ENCODE assay signal across 9 mouse cellular contexts in the genomic region with DNA sequence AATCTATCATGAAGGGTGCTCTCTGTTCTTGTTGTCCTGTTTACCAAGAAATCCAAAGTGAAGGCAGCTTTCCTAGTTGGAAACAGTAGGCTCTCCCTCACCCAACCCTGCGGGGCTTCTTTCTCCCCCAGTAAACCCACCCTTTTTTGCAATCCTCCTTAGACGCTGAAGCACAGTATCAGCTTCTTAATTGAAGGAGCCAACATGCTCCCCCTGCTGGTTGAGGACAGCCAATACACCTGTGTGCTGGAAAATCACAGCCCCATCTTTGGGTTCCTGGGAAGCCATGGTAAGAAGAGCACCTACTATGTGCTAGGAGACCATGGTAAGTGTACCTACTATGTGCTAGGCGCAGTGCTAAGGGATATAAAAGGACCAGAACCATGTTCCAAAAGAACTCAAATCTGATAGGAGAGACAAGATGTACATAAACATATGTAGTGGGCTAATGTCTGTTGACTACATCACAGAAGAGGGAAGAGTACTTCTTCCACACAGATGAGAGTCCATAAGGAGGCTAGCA. TPM values are rescaled to one million over a fixed set of nuclear protein-coding genes. Genes with fewer than 3 reads are reported as not detected.
DNase-seq lines count a peak whose midpoint lies in the region; ATAC-seq and TF ChIP-seq lines count a peak whose summit lies in the region.
"Had no signal": no experiment of that assay in that cellular context is flagged by ENCODE, and none has a peak within 500 bp of the region (broad histone marks: within the 10 kb centered on the region; RNA-seq: fewer than 3 reads in every experiment).

No protein-coding gene starts in this region.

- H3K27me3 ChIP-seq in embryonic facial prominence, embryonic 14.5 days (replicated peaks; ENCODE audit: control insufficient read depth, insufficient read depth, low read length): no peaks in the 10 kb centered on the region
- no peaks in the 10 kb centered on the region for H3K27me3 ChIP-seq in liver, embryonic 14.5 days (ENCODE audit: control insufficient read depth, insufficient read depth, low read length)

- H3K4me3 ChIP-seq in embryonic facial prominence, embryonic 14.5 days (ENCODE audit: low read depth, low read length): no peak overlapping the region
- H3K4me3 ChIP-seq in liver, embryonic 14.5 days (ENCODE audit: insufficient read depth in 1 of 2, low read depth in 2 of 2, low read length in 2 of 2): no peak overlapping the region
- H3K4me3 ChIP-seq: heart, embryonic 13.5 days had no signal

- TF ChIP-seq EP300 in liver, embryonic 14.5 days (IDR thresholded peaks at IDR 0.05; ENCODE audit: low read depth): no peak

- no peak for ATAC-seq in CD4-positive, CD25-positive, alpha-beta regulatory T cell, adult 4 months
- ATAC-seq in embryonic facial prominence, embryonic 14.5 days (ENCODE audit: low read depth): no peak
- no peak for ATAC-seq in liver, embryonic 14.5 days (ENCODE audit: insufficient read depth)

- no peaks in the 10 kb centered on the region for H3K4me1 ChIP-seq in embryonic facial prominence, embryonic 14.5 days (ENCODE audit: control insufficient read depth, insufficient read depth, low read length)
- no peaks in the 10 kb centered on the region for H3K4me1 ChIP-seq in liver, embryonic 14.5 days (replicated peaks; ENCODE audit: control insufficient read depth in 2 of 2, insufficient read depth in 2 of 2, low read length in 1 of 2)
- H3K4me1 ChIP-seq: heart, embryonic 13.5 days had no signal

- no peak overlapping the region for H3K4me2 ChIP-seq in embryonic facial prominence, embryonic 14.5 days (ENCODE audit: low read depth, low read length)
- no peak overlapping the region for H3K4me2 ChIP-seq in liver, embryonic 14.5 days (ENCODE audit: low read depth)
- H3K4me2 ChIP-seq: heart, embryonic 13.5 days had no signal

- H3K27ac ChIP-seq in embryonic facial prominence, embryonic 14.5 days (replicated peaks; ENCODE audit: low read depth, low read length): no peak overlapping the region
- no peak overlapping the region for H3K27ac ChIP-seq in liver, embryonic 14.5 days
- H3K27ac ChIP-seq: heart, embryonic 13.5 days had no signal

- no peaks in the 10 kb centered on the region for H3K9me3 ChIP-seq in embryonic facial prominence, embryonic 14.5 days (ENCODE audit: control insufficient read depth, low read length)
- H3K9me3 ChIP-seq in liver, embryonic 14.5 days (ENCODE audit: control insufficient read depth, low read length): no peaks in the 10 kb centered on the region
- H3K9me3 ChIP-seq: heart, embryonic 13.5 days had no signal

- no peaks in the 10 kb centered on the region for H3K36me3 ChIP-seq in embryonic facial prominence, embryonic 14.5 days (ENCODE audit: control insufficient read depth, insufficient read depth, low read length)
- no peaks in the 10 kb centered on the region for H3K36me3 ChIP-seq in liver, embryonic 14.5 days (replicated peaks; ENCODE audit: control insufficient read depth, insufficient read depth, low read depth)
- H3K36me3 ChIP-seq: heart, embryonic 13.5 days had no signal

- 11% methylated on average over 3 of the region's 3 CpGs for WGBS in embryonic facial prominence, embryonic 14.5 days
- WGBS in liver, embryonic 14.5 days (ENCODE audit: insufficient replicate concordance): 1% methylated on average over 3 of the region's 3 CpGs

- TF ChIP-seq CTCF in liver, embryonic 14.5 days (IDR thresholded peaks at IDR 0.05; ENCODE audit: low read depth): peak; percentile 82

- H3K9ac ChIP-seq in embryonic facial prominence, embryonic 14.5 days (ENCODE audit: low read depth, low read length): no peak overlapping the region
- no peak overlapping the region for H3K9ac ChIP-seq in liver, embryonic 14.5 days (replicated peaks)
- H3K9ac ChIP-seq: heart, embryonic 13.5 days had no signal

- peak; percentile 51 for DNase-seq in CD4-positive, CD25-positive, alpha-beta regulatory T cell, adult 2 months (ENCODE audit: low read depth, low spot score)
- peak; percentile 35 for DNase-seq in left cerebral cortex, adult 11 months (ENCODE audit: low spot score)
- DNase-seq in left cerebral cortex, adult 8-10 months (ENCODE audit: low spot score in 2 of 2): no peak
- DNase-seq in adipocyte (ENCODE audit: low spot score): peak; percentile 52
- peak; percentile 50 for DNase-seq in embryonic facial prominence, embryonic 14.5 days (ENCODE audit: low spot score)
- DNase-seq in liver, embryonic 14.5 days (ENCODE audit: low read depth in 3 of 3, low spot score in 3 of 3): no peak
- no peak for DNase-seq in urinary bladder, postnatal 36 days (ENCODE audit: low spot score in 2 of 2)

RNA-seq across cellular contexts. Expression of a gene that starts 12.4 kb away (rescaled TPM):
- not detected for polyA plus RNA-seq in CD4-positive, CD25-positive, alpha-beta regulatory T cell, adult 4 months (2017; shearing (Covaris generic))
- total RNA-seq in left cerebral cortex, adult 8-10 months (2022): 10 to 100 TPM; 52.0 to 64.1 (median 55.9) TPM
- 7.6 and 8.6 TPM in 2 replicates for polyA plus RNA-seq in embryonic facial prominence, embryonic 14.5 days (2014; fragmentation: Nextera tagmentation; extraction: Ambion mirVana)
- 0.03 and 0.06 TPM in 2 replicates for polyA plus RNA-seq in liver, embryonic 14.5 days (2012; rRNA removed)
- not detected in 2 replicates for polyA plus RNA-seq in liver, embryonic 14.5 days (2014; fragmentation: Nextera tagmentation; extraction: Ambion mirVana)

Comparison
In these comparisons a context has a peak if more than half of its experiments do, and no peak if none do; other contexts are left out.
1. DNase-seq: peak in CD4-positive, CD25-positive, alpha-beta regulatory T cell, adult 2 months (single experiment), left cerebral cortex, adult 11 months (single experiment), adipocyte (single experiment) and embryonic facial prominence, embryonic 14.5 days (single experiment); none in left cerebral cortex, adult 8-10 months (0 of 2), liver, embryonic 14.5 days (0 of 3) and urinary bladder, postnatal 36 days (0 of 2).